Comparison of ENCODE assay signal across 9 mouse cellular contexts in genomic region chr1:73270787-73271391, GRCm38 (mm10).
DNase-seq lines count a peak whose midpoint lies in the region; ATAC-seq and TF ChIP-seq lines count a peak whose summit lies in the region.
"Had no signal": no experiment of that assay in that cellular context is flagged by ENCODE, and none has a peak within 500 bp of the region (broad histone marks: within the 10 kb centered on the region; RNA-seq: fewer than 3 reads in every experiment).

No protein-coding gene starts in this region.

- WGBS in lung, postnatal 0 days: 65% methylated on average over 6 of the region's 6 CpGs
- 24% methylated on average over 6 of the region's 6 CpGs for WGBS in hindbrain, embryonic 12.5 days
- WGBS in neural tube, embryonic 11.5 days: 30% methylated on average over 6 of the region's 6 CpGs
- 74% methylated on average over 6 of the region's 6 CpGs for WGBS in intestine, postnatal 0 days
- 48% methylated on average over 6 of the region's 6 CpGs for WGBS in liver, embryonic 12.5 days (ENCODE audit: insufficient replicate concordance)

- no peaks in the 10 kb centered on the region for H3K36me3 ChIP-seq in lung, postnatal 0 days (ENCODE audit: insufficient read depth, low read length)
- H3K36me3 ChIP-seq in hindbrain, embryonic 12.5 days: no peaks in the 10 kb centered on the region
- no peaks in the 10 kb centered on the region for H3K36me3 ChIP-seq in neural tube, embryonic 11.5 days (ENCODE audit: control insufficient read depth, insufficient read depth, low read length)
- no peaks in the 10 kb centered on the region for H3K36me3 ChIP-seq in intestine, postnatal 0 days (ENCODE audit: control insufficient read depth, insufficient read depth)
- no peaks in the 10 kb centered on the region for H3K36me3 ChIP-seq in liver, embryonic 12.5 days

- TF ChIP-seq EP300 in lung, postnatal 0 days (IDR thresholded peaks at IDR 0.05): no peak

- H3K9me3 ChIP-seq in lung, postnatal 0 days (ENCODE audit: low read length): no peaks in the 10 kb centered on the region
- H3K9me3 ChIP-seq in hindbrain, embryonic 12.5 days (replicated peaks): no peaks in the 10 kb centered on the region
- no peaks in the 10 kb centered on the region for H3K9me3 ChIP-seq in neural tube, embryonic 11.5 days (ENCODE audit: control insufficient read depth, low read length)
- no peaks in the 10 kb centered on the region for H3K9me3 ChIP-seq in intestine, postnatal 0 days (ENCODE audit: control insufficient read depth)
- H3K9me3 ChIP-seq in liver, embryonic 12.5 days (replicated peaks): no peaks in the 10 kb centered on the region

- TF ChIP-seq CTCF in lung, postnatal 0 days (IDR thresholded peaks at IDR 0.05): no peak
- TF ChIP-seq CTCF in intestine, postnatal 0 days (IDR thresholded peaks at IDR 0.05; ENCODE audit: low read depth): no peak

- no peak overlapping the region for H3K9ac ChIP-seq in lung, postnatal 0 days (replicated peaks; ENCODE audit: low read depth)
- no peak overlapping the region for H3K9ac ChIP-seq in hindbrain, embryonic 12.5 days
- no peak overlapping the region for H3K9ac ChIP-seq in neural tube, embryonic 11.5 days (ENCODE audit: low read length)
- H3K9ac ChIP-seq in intestine, postnatal 0 days (ENCODE audit: low read depth, low read length): no peak overlapping the region
- H3K9ac ChIP-seq in liver, embryonic 12.5 days: no peak overlapping the region

- H3K27ac ChIP-seq in lung, postnatal 0 days (ENCODE audit: low read length): no peak overlapping the region
- peak overlapping the region; percentile 30 for H3K27ac ChIP-seq in hindbrain, embryonic 12.5 days
- H3K27ac ChIP-seq in neural tube, embryonic 11.5 days (ENCODE audit: low read depth, low read length): peak overlapping the region; percentile 36; the same call in 1 of the 2 replicates
- H3K27ac ChIP-seq in intestine, postnatal 0 days (ENCODE audit: low read depth, low read length): no peak overlapping the region
- H3K27ac ChIP-seq in liver, embryonic 12.5 days: no peak overlapping the region
- H3K27ac ChIP-seq: macrophage had no signal

- no peaks in the 10 kb centered on the region for H3K27me3 ChIP-seq in lung, postnatal 0 days (replicated peaks; ENCODE audit: insufficient read depth, low read length)
- H3K27me3 ChIP-seq in hindbrain, embryonic 12.5 days: no peaks in the 10 kb centered on the region
- no peaks in the 10 kb centered on the region for H3K27me3 ChIP-seq in neural tube, embryonic 11.5 days (ENCODE audit: control insufficient read depth, insufficient read depth, low read length)
- H3K27me3 ChIP-seq in intestine, postnatal 0 days (replicated peaks; ENCODE audit: control insufficient read depth, insufficient read depth, low read length): no peaks in the 10 kb centered on the region
- no peaks in the 10 kb centered on the region for H3K27me3 ChIP-seq in liver, embryonic 12.5 days (replicated peaks)

- peak; percentile 16 for DNase-seq in lung, postnatal 0 days (ENCODE audit: low spot score)
- DNase-seq in lung, postnatal 25 days (ENCODE audit: low spot score): no peak
- peak; percentile 63 for DNase-seq in embryo, embryonic 9.5 days (ENCODE audit: extremely low spot score)
- DNase-seq in neural tube, embryonic 11.5 days (ENCODE audit: low spot score): peak; percentile 63
- DNase-seq in thymus, postnatal 25 days: no peak

- no peak for ATAC-seq in lung, postnatal 0 days
- ATAC-seq in hindbrain, embryonic 12.5 days (ENCODE audit: low FRiP score): peak; percentile 78
- ATAC-seq in neural tube, embryonic 11.5 days (ENCODE audit: insufficient read depth, low FRiP score, low TSS enrichment): peak; percentile 84
- no peak for ATAC-seq in intestine, postnatal 0 days
- no peak for ATAC-seq in liver, embryonic 12.5 days

- H3K4me2 ChIP-seq in lung, postnatal 0 days (replicated peaks; ENCODE audit: low read depth, low read length): no peak overlapping the region
- no peak overlapping the region for H3K4me2 ChIP-seq in hindbrain, embryonic 12.5 days (replicated peaks)
- no peak overlapping the region for H3K4me2 ChIP-seq in neural tube, embryonic 11.5 days (ENCODE audit: low read depth)
- H3K4me2 ChIP-seq in intestine, postnatal 0 days (replicated peaks; ENCODE audit: low read depth): no peak overlapping the region
- no peak overlapping the region for H3K4me2 ChIP-seq in liver, embryonic 12.5 days

- H3K4me3 ChIP-seq in lung, postnatal 0 days (ENCODE audit: low read depth, low read length): no peak overlapping the region
- no peak overlapping the region for H3K4me3 ChIP-seq in hindbrain, embryonic 12.5 days
- H3K4me3 ChIP-seq in neural tube, embryonic 11.5 days (ENCODE audit: low read depth, low read length): no peak overlapping the region
- no peak overlapping the region for H3K4me3 ChIP-seq in intestine, postnatal 0 days (ENCODE audit: low read depth, low read length)
- H3K4me3 ChIP-seq in liver, embryonic 12.5 days: no peak overlapping the region

- no peaks in the 10 kb centered on the region for H3K4me1 ChIP-seq in lung, postnatal 0 days (ENCODE audit: insufficient read depth, low read depth, low read length)
- peaks cover 13% of the 10 kb centered on the region for H3K4me1 ChIP-seq in hindbrain, embryonic 12.5 days
- peaks cover 5% of the 10 kb centered on the region for H3K4me1 ChIP-seq in neural tube, embryonic 11.5 days (ENCODE audit: control insufficient read depth, insufficient read depth, low read length)
- H3K4me1 ChIP-seq in intestine, postnatal 0 days (replicated peaks; ENCODE audit: control insufficient read depth, insufficient read depth, low read length): no peaks in the 10 kb centered on the region
- no peaks in the 10 kb centered on the region for H3K4me1 ChIP-seq in liver, embryonic 12.5 days

Comparison
In these comparisons a context has a peak if more than half of its experiments do, and no peak if none do; other contexts are left out.
1. DNase-seq: peak in lung, postnatal 0 days (single experiment), embryo, embryonic 9.5 days (single experiment) and neural tube, embryonic 11.5 days (single experiment); none in lung, postnatal 25 days (single experiment) and thymus, postnatal 25 days (single experiment).
2. ATAC-seq: peak in hindbrain, embryonic 12.5 days (single experiment) and neural tube, embryonic 11.5 days (single experiment); none in lung, postnatal 0 days (single experiment), intestine, postnatal 0 days (single experiment) and liver, embryonic 12.5 days (single experiment).
3. H3K27ac ChIP-seq: peak in hindbrain, embryonic 12.5 days (single experiment) and neural tube, embryonic 11.5 days (single experiment); none in lung, postnatal 0 days (single experiment), intestine, postnatal 0 days (single experiment) and liver, embryonic 12.5 days (single experiment).